Mouse (Mus musculus): ENCODE results near the gene Cd5l. TPM values are rescaled to one million over a fixed set of nuclear protein-coding genes. Genes with fewer than 3 reads are reported as not detected.
"Not testable (repeated sequence)": the region's sequence is repeated elsewhere in the genome, so short reads cannot be mapped to it uniquely, and the experiment has no call there.

The Cd5l gene
- 0.16 TPM in 1 of 2 replicates, not detected in the other for polyA plus RNA-seq (2015; fragmentation: Nextera tagmentation; extraction: Ambion mirVana)

GRCm38 (mm10) chr3:87357581-87357980 is at the start of gene Cd5l:
Cd5l (plus strand) TSS chr3:87357881.
- Histone ChIP-seq H3K36me3 (ENCODE audit: poor library complexity, severe bottlenecking) (no peaks in the 10 kb centered on the region), H3K27ac (no peak within 1 kb of the TSS), H3K4me3 (no peak within 1 kb of the TSS), H3K4me2 (no peak within 1 kb of the TSS), H3K4me1 (no peaks in the 10 kb centered on the region), H3K27me3 (no peaks in the 10 kb centered on the region), H3K9ac (no peak within 1 kb of the TSS), H3K9me3 (replicated peaks) (no peaks in the 10 kb centered on the region)
- ATAC-seq: no peak

DNA sequence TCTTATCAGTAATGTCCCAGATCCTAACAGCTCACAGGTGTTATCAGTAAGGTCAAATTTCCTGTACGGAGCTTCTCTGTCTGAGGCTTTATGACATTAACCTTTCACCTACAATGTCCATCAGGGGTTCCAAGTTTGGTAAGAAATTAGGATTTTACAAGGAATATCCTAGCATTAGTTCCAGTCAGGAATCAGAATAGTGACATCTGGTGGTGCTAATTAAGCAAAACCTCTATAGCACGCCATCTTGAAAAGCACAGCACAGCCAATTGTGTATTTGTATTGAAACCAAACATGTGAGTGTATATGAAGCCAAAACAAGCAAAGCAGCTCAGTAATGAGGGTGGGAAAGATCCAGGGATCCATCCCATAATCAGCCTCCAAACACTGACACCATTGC is 47.8 kb upstream of the Cd5l start:
- Histone ChIP-seq H3K4me1 (no peaks in the 10 kb centered on the region), H3K36me3 (ENCODE audit: poor library complexity, severe bottlenecking) (no peaks in the 10 kb centered on the region), H3K9ac (no peak overlapping the region), H3K4me3 (no peak overlapping the region), H3K27ac (no peak overlapping the region), H3K9me3 (replicated peaks) (no peaks in the 10 kb centered on the region), H3K4me2 (no peak overlapping the region), H3K27me3 (no peaks in the 10 kb centered on the region)
- 84% methylated on average over 2 of the region's 2 CpGs for WGBS
- no peak for ATAC-seq

DNA sequence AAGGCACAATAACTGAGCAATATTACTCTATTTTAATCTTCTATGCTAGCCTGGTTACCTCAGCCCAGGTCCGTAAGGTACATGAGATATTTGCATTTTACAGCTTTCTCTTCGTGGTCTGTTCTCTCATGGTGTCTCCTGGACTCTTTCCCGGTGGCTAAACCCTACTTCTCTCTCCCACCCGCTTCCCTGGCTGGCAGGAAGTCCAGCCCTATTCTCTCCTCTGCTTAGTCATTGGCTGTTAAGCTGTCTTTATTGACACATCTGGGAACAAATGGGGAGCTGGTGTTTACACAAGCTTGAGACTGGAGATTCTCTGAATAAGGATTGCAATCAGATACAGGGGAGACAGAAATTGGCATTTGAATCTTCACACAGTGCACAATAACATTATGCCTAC is 35.1 kb upstream of the Cd5l start:
- H3K36me3 ChIP-seq (ENCODE audit: poor library complexity, severe bottlenecking): no peaks in the 10 kb centered on the region

DNA sequence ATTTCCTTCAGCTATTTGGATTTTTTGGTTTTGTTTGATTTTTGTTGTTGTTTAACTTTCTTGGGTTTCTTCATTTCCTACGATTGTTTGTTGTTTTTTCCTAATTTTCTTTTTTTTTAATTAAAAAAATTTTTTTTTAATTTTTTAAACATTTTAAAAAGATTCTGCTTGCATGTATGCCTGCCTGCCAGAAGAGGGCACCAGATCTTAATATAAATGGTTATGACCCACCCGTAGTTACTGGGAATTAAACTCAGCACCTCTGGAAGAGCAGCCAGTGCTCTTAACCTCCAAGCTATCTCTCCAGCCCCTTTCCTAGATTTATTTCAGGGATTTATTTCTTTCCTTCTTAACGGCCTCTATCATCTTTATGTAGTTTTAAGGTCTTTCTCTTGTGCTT is 33.9 kb upstream of the Cd5l start:
- no peak overlapping the region for H3K4me2 ChIP-seq
- H3K27ac ChIP-seq: no peak overlapping the region
- no peaks in the 10 kb centered on the region for H3K4me1 ChIP-seq
- no peak overlapping the region for H3K9ac ChIP-seq
- H3K36me3 ChIP-seq (ENCODE audit: poor library complexity, severe bottlenecking): no peaks in the 10 kb centered on the region
- H3K27me3 ChIP-seq: no peaks in the 10 kb centered on the region
- 17% methylated on average over 3 of the region's 3 CpGs for WGBS
- H3K9me3 ChIP-seq (replicated peaks): no peaks in the 10 kb centered on the region
- no peak for ATAC-seq
- no peak overlapping the region for H3K4me3 ChIP-seq

More for the DNA sequence above, 35.1 kb upstream of the Cd5l start:
- no peaks in the 10 kb centered on the region for H3K9me3 ChIP-seq (replicated peaks)
- no peak overlapping the region for H3K4me3 ChIP-seq
- no peaks in the 10 kb centered on the region for H3K27me3 ChIP-seq
- no peaks in the 10 kb centered on the region for H3K4me1 ChIP-seq
- H3K4me2 ChIP-seq: no peak overlapping the region
- WGBS: 55% methylated on average over 4 of the region's 4 CpGs
- no peak overlapping the region for H3K9ac ChIP-seq
- H3K27ac ChIP-seq: no peak overlapping the region
- ATAC-seq: no peak

- whole genome bisulfite sequencing: 93% methylated on average over 5 of the region's 5 CpGs
- H3K27ac ChIP-seq: no peak overlapping the region
- no peak overlapping the region for H3K4me3 ChIP-seq
- H3K27me3 ChIP-seq: no peaks in the 10 kb centered on the region
- no peaks in the 10 kb centered on the region for H3K9me3 ChIP-seq (replicated peaks)
- no peak overlapping the region for H3K4me2 ChIP-seq
- H3K9ac ChIP-seq: no peak overlapping the region
- no peaks in the 10 kb centered on the region for H3K4me1 ChIP-seq
- no peaks in the 10 kb centered on the region for H3K36me3 ChIP-seq (ENCODE audit: poor library complexity, severe bottlenecking)
- no peak for ATAC-seq
Observed at GRCm38 (mm10) chr3:87337899-87338298, 19.8 kb upstream of the Cd5l start.

GRCm38 (mm10) chr3:87350992-87351391 is 6.7 kb upstream of the Cd5l start:
- not testable (repeated sequence) for H3K27ac ChIP-seq; ATAC-seq; H3K4me2 ChIP-seq; H3K4me3 ChIP-seq; H3K4me1 ChIP-seq; H3K27me3 ChIP-seq; H3K9me3 ChIP-seq (replicated peaks); H3K36me3 ChIP-seq (ENCODE audit: poor library complexity, severe bottlenecking); H3K9ac ChIP-seq
- 82% methylated on average over 2 of the region's 2 CpGs for WGBS

DNA sequence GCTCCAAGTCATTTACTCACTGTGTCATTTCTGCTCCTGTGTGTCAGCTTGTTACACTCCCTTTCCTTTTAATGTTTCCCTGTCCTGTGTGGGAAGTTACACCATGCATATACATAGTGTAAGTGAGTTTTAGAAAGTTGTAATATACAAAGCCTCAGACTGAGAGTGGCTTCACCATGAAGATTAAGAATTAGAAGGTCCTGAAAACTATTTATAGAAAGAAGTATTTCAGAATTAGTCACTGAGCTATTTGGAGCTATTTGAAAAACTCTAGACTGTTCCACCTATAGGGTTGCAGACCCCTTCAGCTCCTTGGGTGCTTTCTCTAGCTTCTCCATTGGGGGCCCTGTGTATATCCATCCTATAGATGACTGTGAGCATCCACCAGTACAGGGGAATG is 1.5 kb downstream of the Cd5l start:
- Histone ChIP-seq H3K27me3 (no peaks in the 10 kb centered on the region), H3K36me3 (ENCODE audit: poor library complexity, severe bottlenecking) (no peaks in the 10 kb centered on the region), H3K4me2 (no peak overlapping the region), H3K4me1 (no peaks in the 10 kb centered on the region), H3K4me3 (no peak overlapping the region), H3K9me3 (replicated peaks) (no peaks in the 10 kb centered on the region), H3K9ac (no peak overlapping the region), H3K27ac (no peak overlapping the region)
- ATAC-seq: no peak

GRCm38 (mm10) chr3:87360466-87360865 is 2.8 kb downstream of the Cd5l start:
- H3K4me1 ChIP-seq: no peaks in the 10 kb centered on the region
- no peak overlapping the region for H3K27ac ChIP-seq
- H3K4me3 ChIP-seq: no peak overlapping the region
- ATAC-seq: no peak
- H3K9ac ChIP-seq: no peak overlapping the region
- 88% methylated on average over 6 of the region's 6 CpGs for WGBS
- no peak overlapping the region for H3K4me2 ChIP-seq
- H3K27me3 ChIP-seq: no peaks in the 10 kb centered on the region
- no peaks in the 10 kb centered on the region for H3K9me3 ChIP-seq (replicated peaks)
- H3K36me3 ChIP-seq (ENCODE audit: poor library complexity, severe bottlenecking): no peaks in the 10 kb centered on the region

DNA sequence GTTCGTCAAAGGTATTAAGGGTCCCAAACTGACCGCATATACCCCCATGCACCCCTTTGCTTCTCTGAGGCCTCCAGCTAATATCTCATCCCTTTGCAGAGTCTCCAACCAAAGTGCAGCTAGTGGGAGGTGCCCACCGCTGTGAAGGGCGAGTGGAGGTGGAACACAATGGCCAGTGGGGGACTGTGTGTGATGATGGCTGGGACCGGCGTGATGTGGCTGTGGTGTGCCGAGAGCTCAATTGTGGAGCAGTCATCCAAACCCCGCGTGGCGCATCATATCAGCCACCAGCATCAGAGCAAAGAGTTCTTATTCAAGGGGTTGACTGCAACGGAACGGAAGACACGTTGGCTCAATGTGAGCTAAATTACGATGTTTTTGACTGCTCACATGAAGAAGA is 8.0 kb downstream of the Cd5l start:
- H3K27ac ChIP-seq: no peak overlapping the region
- H3K4me1 ChIP-seq: no peaks in the 10 kb centered on the region
- no peaks in the 10 kb centered on the region for H3K27me3 ChIP-seq
- no peak overlapping the region for H3K4me2 ChIP-seq
- no peaks in the 10 kb centered on the region for H3K9me3 ChIP-seq (replicated peaks)
- H3K36me3 ChIP-seq (ENCODE audit: poor library complexity, severe bottlenecking): no peaks in the 10 kb centered on the region
- ATAC-seq: no peak
- 91% methylated on average over 14 of the region's 14 CpGs for WGBS
- H3K9ac ChIP-seq: no peak overlapping the region
- H3K4me3 ChIP-seq: no peak overlapping the region

- H3K9me3 ChIP-seq (replicated peaks): no peaks in the 10 kb centered on the region
- no peak for ATAC-seq
- H3K27me3 ChIP-seq: no peaks in the 10 kb centered on the region
- H3K4me1 ChIP-seq: no peaks in the 10 kb centered on the region
- no peak overlapping the region for H3K27ac ChIP-seq
- no peaks in the 10 kb centered on the region for H3K36me3 ChIP-seq (ENCODE audit: poor library complexity, severe bottlenecking)
- H3K4me2 ChIP-seq: no peak overlapping the region
- 88% methylated on average over 10 of the region's 10 CpGs for WGBS
- no peak overlapping the region for H3K9ac ChIP-seq
- H3K4me3 ChIP-seq: no peak overlapping the region
Observed at GRCm38 (mm10) chr3:87367511-87367910, 9.8 kb downstream of the Cd5l start.

DNA sequence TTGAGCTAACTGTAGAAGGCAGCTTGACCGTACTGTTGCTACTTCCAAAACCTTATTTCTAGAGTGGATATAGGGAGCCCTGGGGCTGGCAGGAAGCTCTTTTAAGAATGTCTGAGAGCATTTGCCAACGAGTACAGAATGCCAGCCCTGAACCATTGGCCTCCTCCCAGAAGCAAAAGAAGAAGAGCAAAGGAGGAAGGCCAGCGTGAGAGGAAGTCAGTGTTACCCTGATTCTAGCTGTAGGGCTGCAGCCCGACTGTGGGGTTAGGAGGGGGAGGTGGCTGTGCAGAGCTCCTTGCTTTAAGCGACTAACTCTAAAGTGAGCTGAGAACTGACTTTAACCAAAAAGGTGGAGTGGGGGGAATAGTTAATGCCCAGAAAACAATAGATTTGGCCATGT is 11.5 kb downstream of the Cd5l start:
- no peak for ATAC-seq
- 80% methylated on average over 5 of the region's 5 CpGs for WGBS

DNA sequence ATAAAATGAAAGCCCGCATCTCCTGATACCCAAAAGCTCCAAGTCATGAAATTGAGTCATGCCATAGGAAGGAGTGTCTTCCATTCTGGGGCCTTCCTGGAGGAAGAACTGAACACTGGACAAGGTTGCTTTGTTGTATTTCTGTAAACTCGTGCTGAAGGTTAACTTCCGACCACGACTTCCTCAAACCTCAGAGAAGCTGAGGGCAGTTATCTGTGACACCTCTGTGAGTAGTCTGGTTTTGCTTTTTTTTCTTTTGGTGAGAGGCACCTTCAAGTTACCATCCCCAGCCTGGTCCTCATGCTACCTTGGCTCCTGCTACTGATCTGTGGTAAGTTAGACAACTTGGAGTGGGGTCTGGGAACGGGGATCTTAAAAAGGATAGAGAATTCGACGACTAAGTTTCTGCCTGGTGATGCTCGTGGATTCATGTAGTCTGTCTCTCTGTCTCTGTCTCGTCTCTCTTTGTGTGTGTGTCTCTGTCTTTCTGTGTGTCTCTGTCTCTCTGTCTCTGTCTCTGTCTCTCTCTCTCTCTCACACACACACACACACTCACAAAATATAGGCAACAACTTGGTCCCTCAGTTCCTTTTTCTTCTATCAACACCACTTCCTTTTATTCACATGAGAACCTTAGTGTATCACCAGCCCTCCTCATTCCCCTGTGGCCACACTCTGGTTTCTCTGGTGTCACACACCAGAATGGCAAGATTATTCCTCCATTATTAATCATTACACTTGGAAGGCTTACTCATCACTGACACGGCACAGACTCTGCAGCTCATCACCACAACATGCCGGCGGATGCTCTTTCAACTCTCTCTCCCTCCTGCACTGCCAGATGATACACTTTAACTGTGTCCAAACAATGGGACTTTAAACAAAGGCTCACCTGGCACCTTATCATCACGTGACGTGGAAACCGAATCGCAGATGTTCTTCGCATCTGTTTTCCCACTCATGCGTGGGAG is 18.8 kb downstream of the Cd5l start, which contains the start of gene Fcrl1:
Gene Fcrl1, plus strand, starts transcription at position 193 of the 971 bp plus-strand sequence.
- 88% methylated on average over 18 of the region's 18 CpGs for WGBS
- H3K4me1 ChIP-seq: no peaks in the 10 kb centered on the region
- H3K36me3 ChIP-seq (ENCODE audit: poor library complexity, severe bottlenecking): no peaks in the 10 kb centered on the region
- no peak within 1 kb of the TSS for H3K4me3 ChIP-seq
- no peak for ATAC-seq
- no peak within 1 kb of the TSS for H3K27ac ChIP-seq
- H3K27me3 ChIP-seq: no peaks in the 10 kb centered on the region
- H3K9ac ChIP-seq: no peak within 1 kb of the TSS
- H3K9me3 ChIP-seq (replicated peaks): no peaks in the 10 kb centered on the region
- no peak within 1 kb of the TSS for H3K4me2 ChIP-seq

More for the DNA sequence above, 11.5 kb downstream of the Cd5l start:
- H3K36me3 ChIP-seq (ENCODE audit: poor library complexity, severe bottlenecking): no peaks in the 10 kb centered on the region
- no peaks in the 10 kb centered on the region for H3K4me1 ChIP-seq
- no peaks in the 10 kb centered on the region for H3K9me3 ChIP-seq (replicated peaks)
- no peak overlapping the region for H3K27ac ChIP-seq
- H3K9ac ChIP-seq: no peak overlapping the region
- H3K4me2 ChIP-seq: no peak overlapping the region
- H3K4me3 ChIP-seq: no peak overlapping the region
- H3K27me3 ChIP-seq: no peaks in the 10 kb centered on the region

- H3K27ac ChIP-seq: no peak overlapping the region
- no peak for ATAC-seq
- H3K9ac ChIP-seq: no peak overlapping the region
- 69% methylated on average over 3 of the region's 3 CpGs for WGBS
- no peaks in the 10 kb centered on the region for H3K27me3 ChIP-seq
- no peaks in the 10 kb centered on the region for H3K4me1 ChIP-seq
- H3K4me3 ChIP-seq: no peak overlapping the region
- no peak overlapping the region for H3K4me2 ChIP-seq
- H3K36me3 ChIP-seq (ENCODE audit: poor library complexity, severe bottlenecking): no peaks in the 10 kb centered on the region
- no peaks in the 10 kb centered on the region for H3K9me3 ChIP-seq (replicated peaks)
Observed at GRCm38 (mm10) chr3:87377228-87377627, 19.5 kb downstream of the Cd5l start.
